Mouse (Mus musculus) heart, adult 2 months (tissue): ENCODE results near the gene Ppp1r14a. TPM values are rescaled to one million over a fixed set of nuclear protein-coding genes. Genes with fewer than 3 reads are reported as not detected.
A peak's percentile ranks its signal among the peaks of the same experiment; 100 is the strongest.

Source experiments
- DNase-seq, 2 experiments: peaks; one replicate each; pipeline ENCODE4 v3.0.0; 2021
- H3K27ac ChIP-seq: fragments of 200-600 bp; 2 replicates; pipeline ENCODE4 v1.8.1; 2022
- H3K27me3 ChIP-seq: fragments of 200-500 bp; 2 replicates; pipeline ENCODE4 v1.6.1; 2012; ENCODE audit warnings: mild to moderate bottlenecking, low read length, inconsistent platforms, mixed read lengths; ENCODE audit not compliant: control insufficient read depth, insufficient read depth
- H3K36me3 ChIP-seq: fragments of 200-500 bp; 2 replicates; pipeline ENCODE4 v1.6.1; 2012; ENCODE audit warnings: low read length, inconsistent platforms; ENCODE audit not compliant: control insufficient read depth, insufficient read depth
- H3K4me1 ChIP-seq: fragments of 200-500 bp; 2 replicates; pipeline ENCODE4 v1.6.1; 2011; ENCODE audit warnings: low read length; ENCODE audit not compliant: control insufficient read depth, insufficient read depth
- H3K4me3 ChIP-seq: fragments of 200-600 bp; 2 replicates; pipeline ENCODE4 v1.8.1; 2022
- H3K79me2 ChIP-seq: fragments of 200-500 bp; replicated peaks from 2 replicates; pipeline ENCODE4 v1.6.1; 2012; ENCODE audit warnings: mild to moderate bottlenecking, inconsistent platforms, low read length, moderate library complexity, mixed read lengths; ENCODE audit not compliant: control insufficient read depth, insufficient read depth
- H3K9ac ChIP-seq: fragments of 200-500 bp; 2 replicates; pipeline ENCODE4 v1.6.1; 2012; ENCODE audit warnings: low read depth, mild to moderate bottlenecking, control low read depth, inconsistent platforms, low read length, mixed read lengths
- CTCF ChIP-seq: fragments of 200-600 bp; IDR thresholded peaks from 2 replicates; pipeline ENCODE4 v1.8.1; 2022; ENCODE audit warnings: antibody characterized with exemption, mild to moderate bottlenecking, moderate library complexity
- EP300 ChIP-seq: fragments of 200-500 bp; IDR thresholded peaks from 2 replicates; pipeline ENCODE4 v1.6.1; 2011; ENCODE audit warnings: low read depth, low read length, control low read depth; ENCODE audit not compliant: insufficient read depth
- POLR2A ChIP-seq: fragments of 200-500 bp; IDR thresholded peaks from 2 replicates; pipeline ENCODE4 v1.6.1; 2011; ENCODE audit warnings: mild to moderate bottlenecking, low read depth, low read length, control low read depth; ENCODE audit not compliant: insufficient read depth
- WGBS: fragments of 180-500 bp; shearing (Covaris S2); methylation state at CpG from one replicate; pipeline ENCODE4 v1.1.7; 2018; 5-methylcytosine and 5-hydroxymethylcytosine counted together
- intact Hi-C: fragments of 180-260 bp; cut with DNase I; formaldehyde crosslinking; loops from one replicate; pipeline ENCODE4 v1.15.1; 2025
- polyA plus RNA-seq: library from polyadenylated mRNA; depleted of rRNA; stranded (reverse); fragments of >200 nt; gene quantifications from 2 replicates; pipeline ENCODE4 v1.2.3, GENCODE M21; 2012
- total RNA-seq, 2 experiments: library from RNA; stranded (reverse); gene quantifications; 2 replicates each; pipeline ENCODE4 v1.2.3; 2021

Ppp1r14a gene
- total and polyA plus RNA-seq, 3 experiments = 8.7 to 18.4 (median 10.3) TPM

DNA sequence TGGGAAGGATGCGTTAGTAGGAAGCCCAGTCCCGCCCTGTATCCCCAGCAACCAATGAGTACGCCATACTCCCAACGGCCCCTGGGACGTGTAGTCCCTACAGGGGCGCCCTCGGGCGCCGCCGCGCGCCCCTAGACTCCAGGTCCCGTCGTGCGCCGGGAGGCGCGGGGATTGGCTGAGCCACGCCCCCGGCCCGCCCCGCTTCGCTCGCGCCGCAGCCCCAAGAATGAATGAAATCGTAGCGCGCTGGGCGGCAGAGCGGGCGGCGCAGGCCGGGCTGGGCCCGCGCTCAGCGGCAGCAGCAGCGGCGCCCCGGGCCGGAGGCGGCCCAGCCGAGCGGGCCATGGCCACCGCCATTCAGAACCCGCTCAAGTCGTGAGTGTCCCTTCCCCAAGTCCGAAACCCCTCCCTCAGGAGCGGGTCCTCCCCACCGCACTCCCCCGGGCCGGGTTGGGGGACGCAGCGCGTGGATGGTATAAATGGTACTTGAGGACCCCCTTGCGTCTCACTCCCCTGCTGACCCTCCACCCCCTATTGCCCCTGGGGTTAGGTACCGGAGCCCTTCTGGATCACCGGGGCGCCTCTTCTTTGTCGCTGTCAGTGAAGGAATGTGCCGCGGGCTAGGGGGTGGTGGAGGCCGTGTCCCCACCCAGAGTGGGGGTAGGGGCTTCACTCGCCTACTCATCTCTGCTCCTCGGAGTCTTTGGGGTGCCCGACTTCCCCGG lies 14.8 kb downstream of the Ppp1r14a start, which contains the start of gene Dpf1:
TSS of gene Dpf1 (plus strand) at position 214 of the 725 bp plus-strand sequence.
- WGBS = under 1% methylated on average over 66 of the region's 67 CpGs
- Histone ChIP-seq H3K36me3 (no peaks in the 10 kb centered on the region), H3K4me1 (peaks cover 1% of the 10 kb centered on the region), H3K9ac (no peak within 1 kb of the TSS), H3K79me2 (no peaks in the 10 kb centered on the region), H3K27ac (no peak within 1 kb of the TSS), H3K27me3 (peaks cover 11% of the 10 kb centered on the region), H3K4me3 (peak within 1 kb of the TSS; percentile 17; the same call in 1 of the 2 replicates)
- DNase-seq = peak; percentile 70 to 76
- TF ChIP-seq CTCF (no peak), POLR2A (no peak), EP300 (no peak)
- intact Hi-C loops = loop anchor here (5.0 kb wide), 1 partner anchor 322 kb away; the partner anchor contains the start of genes Eif3k and Map4k1

DNA sequence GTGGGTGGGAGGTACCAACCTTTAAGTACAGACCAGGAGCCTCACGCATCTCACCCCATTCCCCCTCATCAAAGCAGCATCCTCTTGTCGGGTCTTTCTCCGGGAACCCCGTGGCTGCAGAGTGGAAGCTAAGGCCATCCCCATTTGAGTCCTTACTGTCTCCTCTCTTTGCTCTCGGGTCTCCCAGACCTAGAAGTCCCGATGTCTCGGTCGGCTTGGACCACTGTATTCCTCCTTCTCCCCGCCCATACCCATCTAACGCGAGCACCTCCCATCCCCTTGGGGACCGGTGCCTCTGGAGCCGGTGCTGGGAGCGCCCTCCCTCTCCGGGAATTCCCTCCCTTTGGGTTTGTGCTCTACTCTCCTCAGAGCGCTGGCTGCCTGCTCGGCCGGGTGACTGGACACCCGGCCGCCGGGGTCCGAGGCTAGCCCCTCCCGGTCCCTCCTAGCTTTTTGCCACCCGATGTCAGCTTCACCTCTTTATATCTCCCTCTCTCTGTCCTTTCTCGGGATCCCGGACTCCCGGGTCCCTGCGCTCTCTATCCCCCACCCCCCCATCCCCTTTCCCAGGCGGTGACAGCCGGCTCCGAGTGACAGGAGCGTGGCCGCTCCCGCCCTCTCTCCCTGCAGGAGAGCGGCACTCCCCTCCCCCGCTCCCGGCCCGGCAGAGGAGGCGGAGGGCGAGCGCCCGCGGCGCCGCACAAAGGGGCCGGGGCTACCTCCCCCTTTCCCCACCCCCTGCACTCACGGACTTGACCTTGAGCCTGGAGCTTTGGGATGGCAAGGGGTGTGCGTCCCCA lies 15.6 kb downstream of the Ppp1r14a start:
- no peak for DNase-seq
- WGBS = 2% methylated on average over 47 of the region's 48 CpGs
- no peak for TF ChIP-seq CTCF
- TF ChIP-seq POLR2A = no peak
- no peak for TF ChIP-seq EP300
- no peak overlapping the region for H3K9ac ChIP-seq
- H3K27me3 ChIP-seq = peaks cover 12% of the 10 kb centered on the region
- H3K4me1 ChIP-seq = peaks cover 1% of the 10 kb centered on the region
- H3K79me2 ChIP-seq = no peaks in the 10 kb centered on the region
- H3K27ac ChIP-seq = no peak overlapping the region
- no peaks in the 10 kb centered on the region for H3K36me3 ChIP-seq
- H3K4me3 ChIP-seq = no peak overlapping the region; the same call in 1 of the 2 replicates
- intact Hi-C loops = loop anchor here (5.0 kb wide), 2 partner anchors 218 to 322 kb away; partner anchors contain the start of genes Eif3k and Map4k1

DNA sequence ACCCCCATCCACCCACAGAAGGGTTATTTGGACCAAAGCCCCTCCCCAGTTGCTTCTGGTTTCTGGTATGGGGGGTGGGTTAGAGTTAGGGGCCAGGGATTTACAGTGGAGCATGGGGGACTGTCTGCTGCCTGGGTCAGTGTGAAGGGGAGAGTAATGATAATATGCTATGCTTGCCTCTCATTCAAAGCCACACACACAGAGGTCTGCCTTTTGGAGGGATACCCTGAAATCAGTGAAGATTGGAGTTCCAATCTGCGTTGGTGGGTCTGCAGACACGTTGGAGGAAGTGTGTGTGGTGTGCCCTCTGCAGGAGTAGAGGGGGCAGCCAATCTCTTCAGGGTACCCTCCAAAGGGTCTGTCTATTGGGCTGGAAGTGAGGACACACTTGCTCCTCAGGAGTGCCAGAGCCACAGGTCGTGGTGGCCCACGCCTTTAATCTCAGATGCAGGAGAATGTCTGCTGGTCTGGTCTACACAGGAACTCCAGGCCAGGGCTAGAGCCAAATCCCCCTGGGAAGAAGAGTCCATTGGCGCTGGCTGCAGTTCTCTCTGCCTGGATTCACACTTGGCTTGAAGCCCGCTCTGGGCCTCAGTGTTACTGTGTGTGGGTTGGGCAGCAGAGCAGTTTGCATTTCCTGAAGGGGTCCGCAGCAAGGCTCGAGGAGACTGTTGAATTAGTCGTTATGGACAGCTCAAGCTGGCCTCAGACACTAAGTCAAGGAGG lies 16.3 kb downstream of the Ppp1r14a start:
- TF ChIP-seq EP300 (no peak), POLR2A (no peak), CTCF (no peak)
- no peak overlapping the region for H3K9ac ChIP-seq
- WGBS = 36% methylated on average over 9 of the region's 9 CpGs
- no peak overlapping the region for H3K27ac ChIP-seq
- H3K79me2 ChIP-seq = no peaks in the 10 kb centered on the region
- H3K36me3 ChIP-seq = no peaks in the 10 kb centered on the region
- H3K4me3 ChIP-seq = no peak overlapping the region
- intact Hi-C loops = loop anchor here (5.0 kb wide), 1 partner anchor 217 kb away; no protein-coding TSS in a partner anchor
- peaks cover 12% of the 10 kb centered on the region for H3K27me3 ChIP-seq
- H3K4me1 ChIP-seq = peaks cover 1% of the 10 kb centered on the region
- DNase-seq = no peak

DNA sequence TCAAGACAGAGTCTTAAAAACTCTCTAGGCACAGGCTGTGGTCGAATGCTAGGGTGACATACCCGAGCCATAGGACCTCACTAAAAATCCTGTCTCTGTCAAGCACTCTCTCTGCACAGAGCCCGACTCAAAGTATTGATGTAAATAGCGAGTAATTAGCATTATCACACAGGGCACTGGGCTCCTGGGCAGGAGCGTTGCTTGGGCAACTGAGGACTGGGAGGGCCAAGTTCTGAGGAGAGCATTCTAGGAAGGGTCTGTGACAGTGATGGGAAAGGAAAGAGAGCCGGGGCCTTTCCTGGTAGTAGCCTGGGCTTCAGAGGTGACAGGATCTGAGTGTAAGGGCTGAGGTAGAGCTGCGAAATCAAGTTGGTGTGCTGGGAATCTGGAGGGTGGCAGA lies 17.0 kb downstream of the Ppp1r14a start:
- intact Hi-C loops = loop anchor here (5.0 kb wide), 1 partner anchor 216 kb away; no protein-coding TSS in a partner anchor
- no peak for DNase-seq
- Histone ChIP-seq H3K27ac (no peak overlapping the region), H3K79me2 (no peaks in the 10 kb centered on the region), H3K27me3 (peaks cover 12% of the 10 kb centered on the region), H3K36me3 (no peaks in the 10 kb centered on the region), H3K4me3 (no peak overlapping the region), H3K4me1 (peaks cover 1% of the 10 kb centered on the region), H3K9ac (no peak overlapping the region)
- TF ChIP-seq CTCF (no peak), POLR2A (no peak), EP300 (no peak)
- WGBS = 72% methylated on average over 7 of the region's 7 CpGs

DNA sequence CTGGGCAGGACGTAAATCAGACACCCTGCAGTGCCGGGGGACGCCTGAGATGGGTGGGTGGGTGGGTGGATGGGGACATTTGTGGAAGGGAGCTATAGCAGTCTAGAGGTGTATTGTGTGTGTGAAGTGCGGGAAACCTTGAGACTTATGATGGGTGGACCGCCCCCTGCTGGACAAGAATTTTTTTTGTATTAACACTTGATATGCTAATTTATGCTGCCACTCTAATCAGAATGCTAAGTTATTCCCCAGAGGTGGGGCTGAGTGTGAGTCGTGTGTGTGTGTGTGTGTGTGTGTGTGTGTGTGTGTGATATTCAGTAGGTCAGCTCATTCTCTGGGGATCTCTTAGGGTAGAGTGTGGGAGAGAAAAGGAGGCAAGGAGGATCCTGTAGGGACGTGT lies 17.5 kb downstream of the Ppp1r14a start:
- Histone ChIP-seq H3K79me2 (no peaks in the 10 kb centered on the region), H3K4me1 (peaks cover 1% of the 10 kb centered on the region), H3K27me3 (peaks cover 12% of the 10 kb centered on the region), H3K36me3 (no peaks in the 10 kb centered on the region), H3K27ac (no peak overlapping the region), H3K4me3 (no peak overlapping the region), H3K9ac (no peak overlapping the region)
- DNase-seq = no peak
- TF ChIP-seq CTCF (peak; percentile 59), POLR2A (no peak)
- intact Hi-C loops = loop anchor here (5.0 kb wide), 1 partner anchor 216 kb away; no protein-coding TSS in a partner anchor
- WGBS = 41% methylated on average over 7 of the region's 7 CpGs
